Mouse (Mus musculus): Measurements from ENCODE around the gene 4930562C15Rik. TPM values are rescaled to one million over a fixed set of nuclear protein-coding genes. Genes with fewer than 3 reads are reported as not detected.

Gene 4930562C15Rik
- polyA plus RNA-seq, 1 experiment from 2014 or later, result 1.1 TPM

DNA sequence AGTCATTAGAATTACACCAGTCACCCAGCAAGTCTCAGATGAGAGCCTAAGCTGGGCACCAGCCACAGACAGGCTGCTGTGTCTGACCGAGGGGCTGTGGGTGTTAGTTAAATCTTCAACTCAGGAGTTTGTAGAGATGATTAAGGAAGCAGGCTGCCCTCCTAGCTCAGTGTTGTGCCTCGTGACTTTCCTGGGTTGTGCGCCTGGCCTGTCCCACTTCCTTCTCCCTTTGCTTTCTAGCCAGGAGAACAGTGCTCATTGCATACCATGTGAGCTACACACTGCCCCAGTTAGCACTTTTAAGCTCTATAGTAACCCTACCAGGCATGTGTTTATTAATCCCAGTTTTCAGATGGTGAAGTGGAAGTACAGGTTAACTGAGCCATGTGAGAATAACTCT lies 4.3 kb downstream of the 4930562C15Rik start:
- no peaks in the 10 kb centered on the region for H3K9me3 ChIP-seq (ENCODE audit: low read depth, low read length)
- DNase-seq (no peak), ATAC-seq (ENCODE audit: insufficient read depth) (no peak)
- H3K9ac ChIP-seq, result no peak overlapping the region
- no peaks in the 10 kb centered on the region for H3K36me3 ChIP-seq (ENCODE audit: insufficient read depth)
- H3K27me3 ChIP-seq (ENCODE audit: insufficient read depth, low read length), result no peaks in the 10 kb centered on the region
- no peaks in the 10 kb centered on the region for H3K4me1 ChIP-seq (ENCODE audit: insufficient read depth)
- 66% methylated on average over 3 of the region's 3 CpGs for WGBS
- no peak overlapping the region for H3K4me2 ChIP-seq
- H3K27ac ChIP-seq (ENCODE audit: low read depth), result no peak overlapping the region
- H3K4me3 ChIP-seq (ENCODE audit: low read depth, low read length), result no peak overlapping the region
- no peak for TF ChIP-seq CTCF (IDR thresholded peaks at IDR 0.05; ENCODE audit: low read depth)

- H3K4me2 ChIP-seq, result no peak overlapping the region
- H3K9ac ChIP-seq, result no peak overlapping the region
- H3K27ac ChIP-seq (ENCODE audit: low read depth), result no peak overlapping the region
- H3K4me3 ChIP-seq (ENCODE audit: low read depth, low read length), result no peak overlapping the region
- no peaks in the 10 kb centered on the region for H3K27me3 ChIP-seq (ENCODE audit: insufficient read depth, low read length)
- no peak for ATAC-seq (ENCODE audit: insufficient read depth)
- H3K36me3 ChIP-seq (ENCODE audit: insufficient read depth), result no peaks in the 10 kb centered on the region
- no peaks in the 10 kb centered on the region for H3K9me3 ChIP-seq (ENCODE audit: low read depth, low read length)
- no peak for TF ChIP-seq CTCF (IDR thresholded peaks at IDR 0.05; ENCODE audit: low read depth)
- WGBS, result 72% methylated on average over 8 of the region's 8 CpGs
- no peaks in the 10 kb centered on the region for H3K4me1 ChIP-seq (ENCODE audit: insufficient read depth)
- DNase-seq, result no peak
Observed at GRCm38 (mm10) chr16:4840231-4840630, 5.0 kb downstream of the 4930562C15Rik start.

DNA sequence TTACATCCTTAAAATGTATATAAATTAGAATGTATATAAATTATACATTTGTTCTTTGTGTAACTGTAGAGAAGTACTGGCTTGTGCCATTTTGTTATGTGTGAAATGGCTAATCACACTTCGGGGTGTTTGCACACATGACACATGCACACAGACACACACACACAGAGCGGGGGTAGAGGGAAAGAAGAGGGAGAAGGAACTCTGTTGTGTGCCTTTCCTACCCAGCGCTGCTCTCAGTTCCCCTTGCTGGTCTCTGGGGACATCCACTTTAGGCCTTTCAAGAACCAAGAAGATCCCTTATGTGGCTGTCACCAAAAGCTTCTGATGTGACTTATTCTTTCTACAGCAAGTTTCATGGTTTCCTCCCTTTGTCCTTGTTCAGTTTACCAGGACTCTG lies 11.8 kb downstream of the 4930562C15Rik start:
- Histone ChIP-seq H3K9ac (no peak overlapping the region), H3K4me2 (no peak overlapping the region), H3K4me3 (ENCODE audit: low read depth, low read length) (no peak overlapping the region), H3K27ac (ENCODE audit: low read depth) (no peak overlapping the region), H3K27me3 (ENCODE audit: insufficient read depth, low read length) (no peaks in the 10 kb centered on the region), H3K4me1 (ENCODE audit: insufficient read depth) (0 out of 2 replicates have a peak, but pooled peaks cover 3% of the 10 kb centered on the region), H3K36me3 (ENCODE audit: insufficient read depth) (no peaks in the 10 kb centered on the region), H3K9me3 (ENCODE audit: low read depth, low read length) (no peaks in the 10 kb centered on the region)
- DNase-seq (no peak), ATAC-seq (ENCODE audit: insufficient read depth) (no peak)
- TF ChIP-seq CTCF (IDR thresholded peaks at IDR 0.05; ENCODE audit: low read depth), result no peak
- WGBS, result 74% methylated on average over 3 of the region's 3 CpGs

DNA sequence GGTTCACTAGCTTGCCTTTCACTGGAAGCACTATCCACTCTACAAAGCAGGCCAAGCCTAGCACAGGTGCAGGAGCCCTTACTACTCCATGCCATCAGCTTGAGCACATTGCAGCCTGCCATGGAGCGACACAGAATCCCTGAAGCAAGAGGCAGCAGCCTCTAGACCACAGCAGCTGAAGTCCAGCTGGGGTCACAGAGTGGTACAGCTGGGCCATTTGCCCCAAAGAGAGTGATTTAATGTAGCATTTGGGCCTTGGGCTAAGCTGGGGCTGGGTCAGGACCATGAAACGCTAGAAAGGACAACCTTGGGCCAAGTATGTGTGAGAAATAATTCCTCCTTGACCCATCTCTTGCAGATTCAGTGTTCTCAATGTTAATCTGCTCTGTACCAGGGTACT lies 12.9 kb downstream of the 4930562C15Rik start:
- TF ChIP-seq CTCF (IDR thresholded peaks at IDR 0.05; ENCODE audit: low read depth), result no peak

GRCm38 (mm10) chr16:4850361-4850760 lies 15.1 kb downstream of the 4930562C15Rik start:
- Histone ChIP-seq H3K9me3 (ENCODE audit: low read depth, low read length) (no peaks in the 10 kb centered on the region), H3K4me1 (ENCODE audit: insufficient read depth) (0 out of 2 replicates have a peak, but pooled peaks cover 3% of the 10 kb centered on the region), H3K36me3 (ENCODE audit: insufficient read depth) (no peaks in the 10 kb centered on the region), H3K4me2 (no peak overlapping the region), H3K9ac (no peak overlapping the region; the same call in 1 of the 2 replicates), H3K27me3 (ENCODE audit: insufficient read depth, low read length) (no peaks in the 10 kb centered on the region), H3K27ac (ENCODE audit: low read depth) (peak overlapping the region; percentile 59; the same call in 1 of the 2 replicates), H3K4me3 (ENCODE audit: low read depth, low read length) (no peak overlapping the region)
- ATAC-seq (ENCODE audit: insufficient read depth) (no peak), DNase-seq (no peak)
- TF ChIP-seq CTCF (IDR thresholded peaks at IDR 0.05; ENCODE audit: low read depth), result no peak
- 66% methylated on average over 7 of the region's 7 CpGs for WGBS

More for the DNA sequence above, 12.9 kb downstream of the 4930562C15Rik start:
- ATAC-seq (ENCODE audit: insufficient read depth) (no peak), DNase-seq (no peak)
- 0 out of 2 replicates have a peak, but pooled peaks cover 3% of the 10 kb centered on the region for H3K4me1 ChIP-seq (ENCODE audit: insufficient read depth)
- H3K9ac ChIP-seq, result no peak overlapping the region
- WGBS, result 81% methylated on average over 2 of the region's 2 CpGs
- no peaks in the 10 kb centered on the region for H3K9me3 ChIP-seq (ENCODE audit: low read depth, low read length)
- H3K36me3 ChIP-seq (ENCODE audit: insufficient read depth), result no peaks in the 10 kb centered on the region
- H3K27ac ChIP-seq (ENCODE audit: low read depth), result no peak overlapping the region
- no peaks in the 10 kb centered on the region for H3K27me3 ChIP-seq (ENCODE audit: insufficient read depth, low read length)
- no peak overlapping the region for H3K4me3 ChIP-seq (ENCODE audit: low read depth, low read length)
- H3K4me2 ChIP-seq, result no peak overlapping the region

- ATAC-seq (ENCODE audit: insufficient read depth) (peak; percentile 41; the same call in 1 of the 2 replicates), DNase-seq (peak; percentile 67)
- 0 out of 2 replicates have a peak, but pooled peaks cover 3% of the 10 kb centered on the region for H3K4me1 ChIP-seq (ENCODE audit: insufficient read depth)
- H3K9me3 ChIP-seq (ENCODE audit: low read depth, low read length), result no peaks in the 10 kb centered on the region
- no peaks in the 10 kb centered on the region for H3K36me3 ChIP-seq (ENCODE audit: insufficient read depth)
- H3K27me3 ChIP-seq (ENCODE audit: insufficient read depth, low read length), result no peaks in the 10 kb centered on the region
- no peak for TF ChIP-seq CTCF (IDR thresholded peaks at IDR 0.05; ENCODE audit: low read depth)
- no peak overlapping the region for H3K4me2 ChIP-seq
- H3K4me3 ChIP-seq (ENCODE audit: low read depth, low read length), result no peak overlapping the region
- no peak overlapping the region for H3K9ac ChIP-seq
- peak overlapping the region; percentile 59; the same call in 1 of the 2 replicates for H3K27ac ChIP-seq (ENCODE audit: low read depth)
- 34% methylated on average over 5 of the region's 5 CpGs for WGBS
Observed at GRCm38 (mm10) chr16:4850938-4851628, 15.9 kb downstream of the 4930562C15Rik start.

DNA sequence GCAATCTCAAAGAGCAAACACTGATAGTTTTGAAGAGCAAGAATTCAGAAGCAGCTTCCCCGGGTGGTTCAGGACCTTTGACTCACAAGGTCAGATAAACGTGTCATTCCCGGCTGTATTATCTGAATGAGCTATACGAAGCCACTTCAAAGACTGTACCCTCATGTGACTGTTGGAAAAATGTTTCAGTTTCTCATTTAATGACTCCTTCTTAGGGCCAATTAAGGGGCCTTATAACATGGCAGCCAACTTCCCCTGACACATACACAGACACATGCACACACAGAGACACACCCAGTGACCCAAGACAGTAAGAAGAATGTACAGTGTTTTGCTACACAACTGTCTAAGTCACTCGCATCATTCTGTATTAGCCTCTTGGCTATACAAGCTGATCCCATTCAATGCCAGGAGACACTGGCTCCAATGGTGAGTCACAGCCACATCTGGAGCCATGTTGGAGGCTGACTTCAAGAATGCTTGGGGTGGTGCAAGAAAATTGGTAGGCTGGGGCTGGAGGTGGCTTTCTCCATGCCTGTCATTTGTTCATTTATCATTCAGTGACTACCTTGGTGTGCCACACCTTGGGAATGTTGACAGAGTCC lies 19.9 kb downstream of the 4930562C15Rik start:
- H3K9ac ChIP-seq, result no peak overlapping the region
- DNase-seq, result no peak
- H3K27ac ChIP-seq (ENCODE audit: low read depth), result no peak overlapping the region
- ATAC-seq (ENCODE audit: insufficient read depth), result no peak
- TF ChIP-seq CTCF (IDR thresholded peaks at IDR 0.05; ENCODE audit: low read depth), result no peak
- H3K36me3 ChIP-seq (ENCODE audit: insufficient read depth), result no peaks in the 10 kb centered on the region
- no peaks in the 10 kb centered on the region for H3K9me3 ChIP-seq (ENCODE audit: low read depth, low read length)
- H3K27me3 ChIP-seq (ENCODE audit: insufficient read depth, low read length), result no peaks in the 10 kb centered on the region
- H3K4me3 ChIP-seq (ENCODE audit: low read depth, low read length), result no peak overlapping the region
- no peak overlapping the region for H3K4me2 ChIP-seq
- WGBS, result 28% methylated on average over 5 of the region's 5 CpGs
- 0 out of 2 replicates have a peak, but pooled peaks cover 3% of the 10 kb centered on the region for H3K4me1 ChIP-seq (ENCODE audit: insufficient read depth)

All from lung, embryonic 14.5 days (tissue).